Mouse (Mus musculus): ENCODE data around the gene Col9a2. TPM values are rescaled to one million over a fixed set of nuclear protein-coding genes. Genes with fewer than 3 reads are reported as not detected.

Col9a2 gene
- polyA plus RNA-seq, 1 experiment from 2014 or later: 16.0 TPM

- Histone ChIP-seq H3K36me3 (peaks cover 19% of the 10 kb centered on the region), H3K27ac (peak within 1 kb of the TSS; percentile 31; the same call in 1 of the 2 replicates), H3K4me1 (0 out of 2 replicates have a peak, but pooled peaks cover 3% of the 10 kb centered on the region), H3K9ac (peak within 1 kb of the TSS; percentile 69), H3K27me3 (replicated peaks) (no peaks in the 10 kb centered on the region), H3K4me3 (replicated peaks) (peak within 1 kb of the TSS; percentile 70), H3K9me3 (no peaks in the 10 kb centered on the region), H3K4me2 (peak within 1 kb of the TSS; percentile 66)
- peak; percentile 87 for ATAC-seq (ENCODE audit: insufficient read depth, low FRiP score, low read depth)
- under 1% methylated on average over 39 of the region's 39 CpGs for WGBS
These were observed 58.6 kb downstream of the Col9a2 start, which contains the start of gene Zmpste24 for GRCm38 (mm10) chr4:121097650-121098378. Zmpste24 (minus strand) TSS chr4:121098241.

- Histone ChIP-seq H3K9ac (no peak overlapping the region), H3K4me1 (no peaks in the 10 kb centered on the region), H3K9me3 (no peaks in the 10 kb centered on the region), H3K4me2 (no peak overlapping the region), H3K4me3 (replicated peaks) (no peak overlapping the region), H3K27ac (no peak overlapping the region), H3K36me3 (no peaks in the 10 kb centered on the region), H3K27me3 (replicated peaks) (no peaks in the 10 kb centered on the region)
- ATAC-seq (ENCODE audit: insufficient read depth, low FRiP score, low read depth): no peak
- 83% methylated on average over 4 of the region's 4 CpGs for WGBS
These were observed 64.1 kb downstream of the Col9a2 start for GRCm38 (mm10) chr4:121103304-121103703.

Other genes starting within 250 kb of the Col9a2 start
- gene Nfyc, start 207.8 kb upstream of the Col9a2 start, polyA plus RNA-seq (2015; fragmentation: Nextera tagmentation; extraction: Ambion mirVana): 76.4 and 88.0 TPM in 2 replicates
- 1.3 and 1.5 TPM in 2 replicates for gene Rims3, start 184.6 kb upstream of the Col9a2 start, polyA plus RNA-seq (2015; fragmentation: Nextera tagmentation; extraction: Ambion mirVana)
- gene Exo5, start 114.4 kb upstream of the Col9a2 start, polyA plus RNA-seq (2015; fragmentation: Nextera tagmentation; extraction: Ambion mirVana): 23.8 and 25.6 TPM in 2 replicates
- 6.4 and 8.2 TPM in 2 replicates for gene Zfp69, start 87.7 kb upstream of the Col9a2 start, polyA plus RNA-seq (2015; fragmentation: Nextera tagmentation; extraction: Ambion mirVana)
- 14.2 TPM in 2 replicates for gene Smap2, start 22.1 kb upstream of the Col9a2 start, polyA plus RNA-seq (2015; fragmentation: Nextera tagmentation; extraction: Ambion mirVana)
- 35.5 and 39.0 TPM in 2 replicates for gene Zmpste24, start 58.9 kb downstream of the Col9a2 start, polyA plus RNA-seq (2015; fragmentation: Nextera tagmentation; extraction: Ambion mirVana)
- not detected in 2 replicates for gene Tmco2, start 69.8 kb downstream of the Col9a2 start, polyA plus RNA-seq (2015; fragmentation: Nextera tagmentation; extraction: Ambion mirVana)
- 24.6 and 25.8 TPM in 2 replicates for gene Rlf, start 175.7 kb downstream of the Col9a2 start, polyA plus RNA-seq (2015; fragmentation: Nextera tagmentation; extraction: Ambion mirVana)

Measured in stomach, embryonic 15.5 days (tissue).